Mouse (Mus musculus) brain, embryonic 14.5 days (tissue): ENCODE results near the gene Arid3b.

Experiments used
- CTCF ChIP-seq: fragments of 200-500 bp; IDR thresholded peaks from 2 replicates; pipeline ENCODE4 v1.5.1; 2012; ENCODE audit warnings: inconsistent platforms, mild to moderate bottlenecking, moderate library complexity, borderline replicate concordance; ENCODE audit not compliant: insufficient read depth, insufficient read length; ENCODE audit errors: extremely low read depth
- POLR2A ChIP-seq: fragments of 200-500 bp; IDR thresholded peaks from 2 replicates; pipeline ENCODE4 v1.6.1; 2012; ENCODE audit warnings: mild to moderate bottlenecking, inconsistent platforms, borderline replicate concordance; ENCODE audit not compliant: poor library complexity, insufficient read depth, insufficient read length, severe bottlenecking; ENCODE audit errors: extremely low read depth

- TF ChIP-seq CTCF (no peak), POLR2A (no peak)
These were observed 6.6 kb downstream of the Arid3b start for GRCm38 (mm10) chr9:57829812-57830557.
